Mouse (Mus musculus) spleen, postnatal 36 days (tissue): ENCODE results near the gene Fbxl8.

ENCODE experiments used
- DNase-seq, 2 experiments: peaks; one replicate each; pipeline ENCODE4 v3.0.0; 2022; ENCODE audit warnings: low spot score in 2 of 2, mixed read lengths in 1 of 2

The Fbxl8 gene

DNA sequence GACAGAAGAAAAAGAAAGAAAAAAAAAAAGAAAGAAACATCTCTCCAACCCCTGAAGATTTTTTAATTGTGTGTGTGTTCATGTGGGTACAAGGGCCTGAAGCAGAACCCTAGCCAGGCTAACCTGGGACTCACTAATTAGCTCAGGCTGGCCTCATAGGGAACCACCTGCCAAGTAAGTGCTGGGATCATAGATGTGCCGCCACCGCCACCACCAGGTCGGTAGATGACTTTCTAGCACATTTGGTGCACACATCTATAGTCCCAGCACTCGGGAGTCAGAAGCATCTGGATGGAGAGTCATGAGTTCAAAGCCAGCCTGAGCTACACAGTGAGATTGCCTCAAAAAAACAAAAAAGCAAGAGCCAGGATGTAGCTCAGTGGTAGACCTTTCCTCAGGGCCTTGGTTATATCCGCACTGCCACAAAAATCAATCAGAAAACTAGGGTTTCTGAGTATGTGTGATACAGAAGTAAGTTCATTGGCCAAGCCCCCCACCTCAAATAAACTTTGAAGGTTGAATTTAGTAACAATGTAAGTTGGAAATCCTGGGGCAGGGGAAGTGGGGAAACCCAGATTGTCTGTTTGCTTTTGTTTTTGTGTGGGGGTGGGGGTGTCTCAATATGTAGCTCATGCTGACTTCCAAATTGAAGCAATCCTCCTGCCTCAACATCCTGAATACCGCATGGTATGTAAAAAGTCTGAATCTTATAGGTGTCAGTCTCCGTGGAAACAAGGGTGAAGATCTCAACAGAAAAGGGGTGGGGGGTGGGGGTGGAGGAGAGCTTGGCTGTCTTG, 6.9 kb upstream of the Fbxl8 start:
- DNase-seq = no peak

DNA sequence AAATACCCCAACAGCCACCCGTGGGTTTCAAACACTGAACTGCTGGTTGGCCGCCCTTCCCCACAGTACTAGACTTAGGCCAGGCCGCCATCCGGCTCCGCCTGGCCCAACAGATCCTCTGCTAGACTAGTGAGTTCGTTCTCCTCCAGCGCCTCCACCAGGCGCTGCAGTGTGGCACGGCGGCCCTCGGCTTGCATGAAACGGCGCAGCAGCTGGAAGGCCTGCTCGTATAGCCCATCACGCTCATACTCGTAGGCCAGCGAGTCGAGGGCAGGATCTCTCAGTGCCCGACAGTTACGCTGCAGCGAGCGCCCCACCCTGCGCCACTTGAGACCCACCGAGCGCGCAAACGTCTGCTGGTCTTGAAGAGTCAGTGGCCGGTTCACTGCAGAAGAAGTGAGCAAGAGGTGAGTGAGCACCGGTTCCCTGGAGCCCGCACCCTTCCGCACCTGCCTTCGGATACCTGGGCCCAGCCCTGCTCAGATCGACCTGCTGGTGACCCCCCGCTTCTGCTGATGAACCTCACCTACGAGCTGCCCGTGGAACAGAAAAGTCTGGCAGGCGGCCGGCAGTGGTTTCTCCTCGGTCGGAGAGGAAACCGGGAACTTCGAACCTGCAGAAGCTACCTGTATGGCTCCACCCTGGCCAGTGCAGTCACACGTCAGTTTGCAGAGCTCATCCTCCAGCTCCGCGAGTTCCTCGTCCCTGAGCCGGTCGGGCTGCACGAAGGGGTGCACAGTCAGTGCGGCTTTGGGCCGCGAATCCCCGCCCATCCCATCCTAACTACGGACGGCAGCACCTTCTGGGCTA, 5.3 kb upstream of the Fbxl8 start:
- no peak for DNase-seq

GRCm38 (mm10) chr8:105259721-105260320, 4.6 kb upstream of the Fbxl8 start:
- peak; percentile 62 for DNase-seq

DNA sequence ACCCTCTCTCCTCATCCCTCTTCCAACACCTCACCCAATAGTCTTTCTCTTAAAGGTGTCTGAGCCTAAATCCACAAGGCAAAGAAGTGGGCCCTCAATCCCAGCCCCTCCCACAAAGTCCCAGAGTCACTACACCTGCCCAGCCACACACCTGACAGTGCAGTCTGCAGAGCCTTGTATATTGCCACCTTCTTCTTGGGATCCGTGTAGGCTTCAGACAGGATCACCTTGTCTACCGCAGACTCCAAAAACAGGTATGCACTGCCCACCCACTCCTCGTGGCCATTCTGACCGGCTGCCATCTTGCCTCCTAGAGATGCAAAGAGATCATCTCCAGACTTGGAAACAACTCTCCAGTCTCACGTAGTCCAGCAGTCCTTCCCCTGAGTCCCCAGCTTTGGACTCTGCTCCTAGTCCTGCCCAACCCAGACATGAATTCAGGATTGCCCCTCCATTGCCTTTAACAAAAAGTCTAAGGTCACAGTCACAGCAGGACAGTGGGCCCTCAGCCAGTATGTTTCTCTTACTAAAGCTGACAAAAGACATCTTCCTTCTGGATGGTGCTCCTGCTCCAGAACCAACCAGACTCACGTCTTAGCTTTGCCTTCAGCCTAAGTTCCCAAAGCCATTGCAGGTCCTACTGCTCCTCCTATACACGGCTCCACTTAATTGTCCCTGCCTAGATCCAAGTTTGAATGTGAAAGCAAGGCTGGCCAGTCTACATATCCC, 3.9 kb upstream of the Fbxl8 start:
- no peak for DNase-seq

DNA sequence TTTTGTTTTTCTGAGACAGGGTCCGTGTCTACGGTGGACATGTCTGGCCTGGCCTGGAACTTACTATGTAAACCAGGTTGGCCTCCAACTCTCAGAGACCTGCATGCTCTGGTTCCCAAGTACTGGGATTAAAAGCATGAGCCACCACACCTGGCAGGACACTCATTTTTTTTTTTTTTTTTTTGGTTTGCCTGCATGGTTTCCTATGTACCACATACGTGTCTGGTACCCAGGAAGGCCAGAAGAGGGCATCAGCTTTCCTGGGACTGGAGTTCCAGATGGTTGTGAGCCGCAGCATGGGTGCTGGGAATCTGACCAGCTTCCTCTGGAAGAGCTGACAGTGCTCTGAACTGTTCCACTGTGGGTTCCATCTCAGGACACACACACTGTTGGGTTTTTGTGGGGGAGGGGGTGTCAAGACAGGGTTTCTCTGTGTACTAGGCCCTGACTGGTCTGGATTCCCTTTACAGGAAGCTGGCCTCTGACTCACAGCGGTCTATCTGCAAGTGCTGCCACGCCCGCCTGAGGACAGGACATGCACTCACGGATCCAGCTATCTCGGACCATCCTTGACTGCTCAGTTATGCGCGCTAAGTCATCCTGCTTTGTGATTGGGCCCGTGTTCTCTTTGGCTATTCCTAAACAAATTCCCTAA, 3.0 kb upstream of the Fbxl8 start:
- no peak for DNase-seq

GRCm38 (mm10) chr8:105263244-105263912, 1.1 kb upstream of the Fbxl8 start:
- no peak for DNase-seq

DNA sequence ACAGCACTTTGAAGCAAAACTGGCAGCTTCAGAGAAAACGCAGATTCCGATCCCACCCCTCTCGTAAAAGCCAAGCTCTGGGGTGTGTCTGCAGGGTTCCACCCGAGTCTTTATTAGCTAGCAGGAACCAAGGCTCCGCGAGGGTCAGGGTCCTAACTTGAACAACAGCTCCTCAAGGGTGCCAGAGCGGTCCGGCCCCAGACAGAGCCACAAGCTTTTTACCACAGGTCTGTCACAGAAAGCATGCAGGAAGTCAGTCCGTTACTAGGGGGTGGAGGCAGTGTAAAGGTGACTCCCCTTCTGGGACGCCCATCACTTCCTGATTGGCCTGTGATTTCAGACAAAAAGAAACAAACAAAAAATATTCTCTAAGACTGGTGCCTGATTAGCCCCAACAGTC, 680 bp downstream of the Fbxl8 start:
- DNase-seq = peak; percentile 75 to 76

DNA sequence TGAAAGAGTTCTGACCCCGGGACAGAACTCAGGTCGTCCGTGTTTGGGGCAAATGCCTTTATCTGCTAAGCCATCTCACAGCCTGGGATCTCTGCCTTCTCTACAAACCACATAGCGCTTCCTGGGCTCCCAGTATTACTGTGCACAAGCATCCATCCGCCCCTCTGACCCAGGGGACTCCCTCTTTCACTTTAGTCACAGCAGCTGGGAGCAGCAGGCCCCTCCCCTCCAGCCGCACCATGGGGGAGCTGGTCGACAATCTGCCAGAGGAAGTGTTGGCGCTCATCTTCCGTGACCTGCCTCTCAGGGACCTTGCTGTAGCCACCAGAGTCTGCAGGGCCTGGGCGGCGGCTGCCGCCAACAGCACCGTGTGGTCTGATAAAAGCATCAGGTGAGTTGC, 2.3 kb downstream of the Fbxl8 start:
- peak; percentile 71 to 75 for DNase-seq

GRCm38 (mm10) chr8:105268342-105269074, 4.1 kb downstream of the Fbxl8 start:
- no peak for DNase-seq

GRCm38 (mm10) chr8:105269075-105269458, 4.6 kb downstream of the Fbxl8 start:
- no peak for DNase-seq

DNA sequence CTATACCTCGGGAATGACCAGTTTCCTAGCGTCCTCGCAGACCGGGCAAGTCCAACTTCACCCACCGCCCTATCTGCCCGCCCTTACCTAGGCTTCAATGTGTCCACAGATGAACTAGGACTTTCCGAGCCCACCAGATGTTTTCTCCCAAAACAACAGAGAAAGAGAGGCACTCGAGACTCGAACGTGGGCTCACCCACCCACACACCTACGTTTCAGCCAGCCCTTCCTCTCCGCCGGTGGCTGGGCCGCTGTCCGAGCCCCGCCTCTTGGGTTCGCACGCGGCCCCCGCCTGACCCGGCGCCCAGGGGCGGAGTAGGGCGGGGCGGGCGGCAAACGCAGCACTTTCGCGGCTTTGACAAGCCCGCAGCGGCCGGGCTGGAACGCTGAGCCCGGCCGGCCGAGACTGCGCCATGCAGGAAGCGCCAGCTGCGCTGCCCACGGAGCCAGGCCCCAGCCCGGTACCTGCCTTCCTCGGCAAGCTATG, 5.1 kb downstream of the Fbxl8 start, which contains the start of gene Hsf4:
Gene Hsf4 (plus strand): TSS at position 341 of the 487 bp plus-strand sequence.
- peak; percentile 46 to 49 for DNase-seq

DNA sequence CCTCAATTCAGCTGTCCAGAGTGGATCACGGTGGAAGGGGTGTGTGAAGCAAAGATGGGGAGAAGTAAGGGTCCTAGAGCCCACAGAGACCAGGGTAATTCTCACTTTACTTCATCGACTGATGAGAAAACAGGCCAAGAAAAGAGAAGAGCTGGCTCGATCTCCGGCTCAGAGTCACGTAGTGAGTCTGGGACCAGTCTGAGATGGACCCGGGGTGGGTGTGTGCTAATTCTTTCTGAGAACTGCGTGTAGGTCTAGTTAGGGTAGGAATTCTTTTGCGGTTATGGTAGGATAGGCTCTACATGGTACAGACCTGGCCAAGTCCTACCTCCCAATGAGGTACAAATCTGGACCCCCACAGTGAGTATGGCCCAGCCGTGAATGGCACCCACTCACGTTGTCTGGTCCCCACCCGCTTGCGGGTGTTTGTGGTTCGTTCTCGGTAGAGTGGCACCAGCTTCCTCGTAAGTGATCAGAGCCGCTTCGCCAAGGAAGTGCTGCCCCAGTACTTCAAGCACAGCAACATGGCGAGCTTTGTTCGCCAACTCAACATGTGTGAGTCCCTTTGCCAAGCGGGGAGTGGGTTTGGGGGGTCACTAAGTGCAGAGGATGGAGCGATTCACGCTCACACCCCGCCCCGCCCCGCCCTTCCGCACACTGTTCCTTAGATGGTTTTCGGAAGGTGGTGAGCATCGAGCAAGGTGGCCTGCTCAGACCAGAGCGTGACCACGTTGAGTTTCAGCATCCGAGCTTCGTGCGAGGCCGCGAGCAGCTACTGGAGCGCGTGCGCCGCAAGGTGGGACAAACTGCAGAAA, 5.9 kb downstream of the Fbxl8 start:
- no peak for DNase-seq

- no peak for DNase-seq
Observed at GRCm38 (mm10) chr8:105270916-105271186, 6.4 kb downstream of the Fbxl8 start.

GRCm38 (mm10) chr8:105275387-105275786, 10.9 kb downstream of the Fbxl8 start:
- no peak for DNase-seq

GRCm38 (mm10) chr8:105275840-105276239, 11.4 kb downstream of the Fbxl8 start, which contains the start of gene Nol3:
Gene Nol3 (plus strand): TSS chr8:105276140.
- DNase-seq = no peak

GRCm38 (mm10) chr8:105276292-105277120, 12.1 kb downstream of the Fbxl8 start:
- DNase-seq = no peak

- peak in 1 of 2 experiments; percentile 51 for DNase-seq
Observed at GRCm38 (mm10) chr8:105278911-105279334, 14.5 kb downstream of the Fbxl8 start.

DNA sequence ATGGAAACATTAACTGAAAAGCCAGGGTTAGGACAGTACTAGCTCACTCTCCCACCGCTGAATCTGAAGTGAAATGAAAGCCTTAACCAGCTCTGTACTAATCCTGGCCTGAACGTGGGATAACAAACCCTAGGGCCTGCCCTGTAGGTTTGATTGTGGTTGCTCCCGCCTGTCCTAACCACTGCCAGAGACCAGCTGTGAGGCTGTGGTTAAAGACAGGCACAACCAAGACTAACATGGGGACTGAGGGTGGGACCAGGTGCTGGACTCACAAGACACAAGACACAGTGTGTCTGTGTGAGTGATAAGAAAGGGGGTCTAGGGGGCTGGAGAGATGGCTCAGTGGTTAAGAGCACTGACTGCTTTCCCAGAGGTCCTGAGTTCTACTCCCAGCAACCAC, 16.1 kb downstream of the Fbxl8 start:
- no peak for DNase-seq
